9 mouse cellular contexts compared by ENCODE assay signal in genomic region chr4:123104651-123105450, GRCm38 (mm10). TPM values are rescaled to one million over a fixed set of nuclear protein-coding genes. Genes with fewer than 3 reads are reported as not detected.
A peak's percentile ranks its signal among the peaks of the same experiment; 100 is the strongest.
DNase-seq lines count a peak whose midpoint lies in the region; ATAC-seq and TF ChIP-seq lines count a peak whose summit lies in the region.
"Had no signal": no experiment of that assay in that cellular context is flagged by ENCODE, and none has a peak within 500 bp of the region (broad histone marks: within the 10 kb centered on the region; RNA-seq: fewer than 3 reads in every experiment).

Bmp8b (plus strand) TSS chr4:123105165.

- TF ChIP-seq CTCF in heart, adult 2 months (IDR thresholded peaks at IDR 0.05) = no peak

- TF ChIP-seq POLR2A in heart, adult 2 months (IDR thresholded peaks at IDR 0.05; ENCODE audit: insufficient read depth, low read depth, low read length) = no peak

- ATAC-seq in heart, embryonic 13.5 days (ENCODE audit: extremely low read depth, insufficient number of reproducible peaks, low FRiP score, low TSS enrichment) = no peak
- no peak for ATAC-seq in limb, embryonic 12.5 days (ENCODE audit: insufficient number of reproducible peaks, insufficient read depth, low FRiP score, low TSS enrichment, low read depth)
- peak; percentile 63 for ATAC-seq in midbrain, embryonic 15.5 days (replicated peaks)

- peak within 1 kb of the TSS; percentile 34; the same call in 1 of the 2 replicates for H3K9ac ChIP-seq in heart, embryonic 13.5 days
- H3K9ac ChIP-seq in heart, adult 2 months (ENCODE audit: low read depth, low read length) = no peak within 1 kb of the TSS
- H3K9ac ChIP-seq in limb, embryonic 12.5 days (replicated peaks) = no peak within 1 kb of the TSS; the same call in 1 of the 2 replicates
- H3K9ac ChIP-seq in midbrain, embryonic 15.5 days = no peak within 1 kb of the TSS

- H3K79me2 ChIP-seq in heart, adult 2 months (replicated peaks; ENCODE audit: control insufficient read depth, insufficient read depth, low read length) = no peaks in the 10 kb centered on the region

- H3K4me2 ChIP-seq in heart, embryonic 13.5 days = peak within 1 kb of the TSS; percentile 66
- H3K4me2 ChIP-seq in limb, embryonic 12.5 days = peak within 1 kb of the TSS; percentile 50
- H3K4me2 ChIP-seq in midbrain, embryonic 15.5 days = peak within 1 kb of the TSS; percentile 47

- intact Hi-C loops in heart, adult 2 months (cut with DNase I) = no loop called here

- H3K4me1 ChIP-seq in heart, embryonic 13.5 days = peaks cover 11% of the 10 kb centered on the region
- H3K4me1 ChIP-seq in heart, adult 2 months (ENCODE audit: control insufficient read depth, insufficient read depth, low read length) = no peaks in the 10 kb centered on the region
- H3K4me1 ChIP-seq in limb, embryonic 12.5 days (replicated peaks) = peaks cover 9% of the 10 kb centered on the region
- peaks cover 12% of the 10 kb centered on the region for H3K4me1 ChIP-seq in midbrain, embryonic 15.5 days

- no peak for DNase-seq in heart, adult 2 months
- peak; percentile 21 for DNase-seq in heart, postnatal 4 days
- DNase-seq in natural killer cell, adult 2 months (ENCODE audit: low spot score in 2 of 2) = no peak
- DNase-seq in cerebellum, adult 18-20 months = no peak
- no peak for DNase-seq in thymus, postnatal 4 days

- H3K27me3 ChIP-seq in heart, embryonic 13.5 days (replicated peaks) = peaks cover 78% of the 10 kb centered on the region
- peaks cover 14% of the 10 kb centered on the region for H3K27me3 ChIP-seq in heart, adult 2 months (ENCODE audit: control insufficient read depth, insufficient read depth, low read length)
- H3K27me3 ChIP-seq in limb, embryonic 12.5 days = peaks cover 67% of the 10 kb centered on the region
- H3K27me3 ChIP-seq in midbrain, embryonic 15.5 days (replicated peaks) = peaks cover 23% of the 10 kb centered on the region

- H3K9me3 ChIP-seq in heart, embryonic 13.5 days = no peaks in the 10 kb centered on the region
- no peaks in the 10 kb centered on the region for H3K9me3 ChIP-seq in limb, embryonic 12.5 days
- H3K9me3 ChIP-seq in midbrain, embryonic 15.5 days = no peaks in the 10 kb centered on the region

- no peaks in the 10 kb centered on the region for H3K36me3 ChIP-seq in heart, embryonic 13.5 days
- no peaks in the 10 kb centered on the region for H3K36me3 ChIP-seq in heart, adult 2 months (ENCODE audit: control insufficient read depth, insufficient read depth, low read length)
- no peaks in the 10 kb centered on the region for H3K36me3 ChIP-seq in limb, embryonic 12.5 days
- H3K36me3 ChIP-seq in midbrain, embryonic 15.5 days (replicated peaks) = no peaks in the 10 kb centered on the region

- H3K27ac ChIP-seq in heart, embryonic 13.5 days (replicated peaks) = no peak within 1 kb of the TSS
- H3K27ac ChIP-seq in heart, adult 2 months = no peak within 1 kb of the TSS
- no peak within 1 kb of the TSS for H3K27ac ChIP-seq in limb, embryonic 12.5 days
- H3K27ac ChIP-seq in midbrain, embryonic 15.5 days = no peak within 1 kb of the TSS

- H3K4me3 ChIP-seq in heart, embryonic 13.5 days = peak within 1 kb of the TSS; percentile 43
- H3K4me3 ChIP-seq in heart, adult 2 months = no peak within 1 kb of the TSS
- peak within 1 kb of the TSS; percentile 33 for H3K4me3 ChIP-seq in limb, embryonic 12.5 days (replicated peaks)
- peak within 1 kb of the TSS; percentile 28 for H3K4me3 ChIP-seq in midbrain, embryonic 15.5 days

- TF ChIP-seq EP300 in heart, adult 2 months (IDR thresholded peaks at IDR 0.05; ENCODE audit: insufficient read depth, low read depth, low read length) = no peak

- WGBS in heart, embryonic 13.5 days = 4% methylated on average over 75 of the region's 75 CpGs
- 5% methylated on average over 74 of the region's 75 CpGs for WGBS in heart, adult 2 months
- 6% methylated on average over 75 of the region's 75 CpGs for WGBS in limb, embryonic 12.5 days
- WGBS in midbrain, embryonic 15.5 days = 5% methylated on average over 75 of the region's 75 CpGs

RNA-seq across cellular contexts. Expression of gene Bmp8b, which starts in this region (rescaled TPM):
- 0.08 and 0.15 TPM in 2 replicates for polyA plus RNA-seq in heart, embryonic 13.5 days (2015; fragmentation: Nextera tagmentation; extraction: Ambion mirVana)
- not detected for total RNA-seq in heart, adult 2 months (2021)
- polyA plus RNA-seq in heart, adult 2 months (2012; rRNA removed) = not detected in 2 replicates
- total RNA-seq in heart, postnatal 4 days (2021) = not detected
- polyA plus RNA-seq in limb, embryonic 12.5 days (2016; fragmentation: Nextera tagmentation; extraction: Ambion mirVana) = 0.19 and 0.68 TPM in 2 replicates
- 0.36 and 0.56 TPM in 2 replicates for polyA plus RNA-seq in midbrain, embryonic 15.5 days (2015; fragmentation: Nextera tagmentation; extraction: Ambion mirVana)
- total RNA-seq: CH12.LX had no signal

Comparison
In these comparisons a context has a peak if more than half of its experiments do, and no peak if none do; other contexts are left out.
1. Peak in DNase-seq in heart, postnatal 4 days; RNA of the gene not detected or under 1 TPM.
2. Peak in ATAC-seq, H3K4me3 ChIP-seq and H3K4me2 ChIP-seq in midbrain, embryonic 15.5 days; RNA of the gene not detected or under 1 TPM.